ENCODE assay signal across 14 mouse cellular contexts in genomic region chr11:98582030-98582388, GRCm38 (mm10). TPM values are rescaled to one million over a fixed set of nuclear protein-coding genes. Genes with fewer than 3 reads are reported as not detected.
DNase-seq lines count a peak whose midpoint lies in the region; ATAC-seq and TF ChIP-seq lines count a peak whose summit lies in the region.
"Had no signal": no experiment of that assay in that cellular context is flagged by ENCODE, and none has a peak within 500 bp of the region (broad histone marks: within the 10 kb centered on the region; RNA-seq: fewer than 3 reads in every experiment).

No protein-coding gene starts in this region.

- peak overlapping the region; percentile 72 for H3K9ac ChIP-seq in liver, embryonic 11.5 days (ENCODE audit: low read depth, low read length)
- H3K9ac ChIP-seq in ES-Bruce4 (ENCODE audit: low read depth, poor library complexity, severe bottlenecking) = no peak overlapping the region; the same call in 1 of the 2 replicates
- peak overlapping the region; percentile 77 for H3K9ac ChIP-seq in liver, embryonic 15.5 days
- no peak overlapping the region for H3K9ac ChIP-seq in neural tube, embryonic 15.5 days (replicated peaks)
- H3K9ac ChIP-seq: hindbrain, embryonic 12.5 days; limb, embryonic 13.5 days had no signal

- peak; percentile 9; the same call in 1 of the 2 replicates for ATAC-seq in liver, embryonic 11.5 days (replicated peaks; ENCODE audit: low FRiP score)
- no peak for ATAC-seq in liver, embryonic 15.5 days (ENCODE audit: insufficient read depth)
- no peak for ATAC-seq in neural tube, embryonic 15.5 days (ENCODE audit: low FRiP score)

- TF ChIP-seq EP300 in ES-Bruce4 (IDR thresholded peaks at IDR 0.05; ENCODE audit: insufficient read depth, low read depth, low read length) = no peak

- no peak for TF ChIP-seq CTCF in ES-Bruce4 (IDR thresholded peaks at IDR 0.05; ENCODE audit: low read depth, low read length)

- H3K4me1 ChIP-seq in liver, embryonic 11.5 days (replicated peaks; ENCODE audit: control insufficient read depth, insufficient read depth, low read length) = peaks cover 61% of the 10 kb centered on the region
- peaks cover 8% of the 10 kb centered on the region for H3K4me1 ChIP-seq in ES-Bruce4 (ENCODE audit: control insufficient read depth, insufficient read depth, low read length)
- peaks cover 31% of the 10 kb centered on the region for H3K4me1 ChIP-seq in brown adipose tissue, adult 24 weeks (ENCODE audit: control insufficient read depth, insufficient read depth, insufficient read length, low read length)
- H3K4me1 ChIP-seq in liver, embryonic 15.5 days (replicated peaks) = peaks cover 89% of the 10 kb centered on the region
- peaks cover 26% of the 10 kb centered on the region for H3K4me1 ChIP-seq in neural tube, embryonic 15.5 days

- peaks cover 10% of the 10 kb centered on the region; the same call in 1 of the 2 replicates for H3K36me3 ChIP-seq in liver, embryonic 11.5 days (ENCODE audit: control insufficient read depth, insufficient read depth, low read length)
- peaks cover 9% of the 10 kb centered on the region for H3K36me3 ChIP-seq in ES-Bruce4 (ENCODE audit: control insufficient read depth, insufficient read depth, low read length, poor library complexity, severe bottlenecking)
- peaks cover 18% of the 10 kb centered on the region for H3K36me3 ChIP-seq in liver, embryonic 15.5 days (replicated peaks)
- H3K36me3 ChIP-seq in neural tube, embryonic 15.5 days = peaks cover 28% of the 10 kb centered on the region

- H3K4me2 ChIP-seq in liver, embryonic 11.5 days = peak overlapping the region; percentile 89
- peak overlapping the region; percentile 84 for H3K4me2 ChIP-seq in liver, embryonic 15.5 days
- no peak overlapping the region for H3K4me2 ChIP-seq in neural tube, embryonic 15.5 days
- H3K4me2 ChIP-seq: hindbrain, embryonic 12.5 days; limb, embryonic 13.5 days had no signal

- peak overlapping the region; percentile 41 for H3K4me3 ChIP-seq in liver, embryonic 11.5 days (ENCODE audit: low read depth, low read length)
- no peak overlapping the region for H3K4me3 ChIP-seq in ES-Bruce4 (ENCODE audit: low read depth, low read length)
- no peak overlapping the region for H3K4me3 ChIP-seq in brown adipose tissue, adult 24 weeks (ENCODE audit: insufficient read depth, low read depth, low read length)
- H3K4me3 ChIP-seq in liver, embryonic 15.5 days (replicated peaks) = peak overlapping the region; percentile 71
- H3K4me3 ChIP-seq in neural tube, embryonic 15.5 days (replicated peaks) = no peak overlapping the region
- H3K4me3 ChIP-seq: hindbrain, embryonic 12.5 days; limb, embryonic 13.5 days had no signal

- peak overlapping the region; percentile 99 for H3K27ac ChIP-seq in liver, embryonic 11.5 days (ENCODE audit: low read depth, low read length)
- H3K27ac ChIP-seq in ES-Bruce4 (ENCODE audit: insufficient read depth, low read length) = peak overlapping the region; percentile 59
- peak overlapping the region; percentile 3; the same call in 1 of the 2 replicates for H3K27ac ChIP-seq in brown adipose tissue, adult 24 weeks (replicated peaks; ENCODE audit: low read depth, low read length)
- H3K27ac ChIP-seq in liver, embryonic 15.5 days (replicated peaks) = peak overlapping the region; percentile 100
- no peak overlapping the region for H3K27ac ChIP-seq in neural tube, embryonic 15.5 days (replicated peaks)
- H3K27ac ChIP-seq: hindbrain, embryonic 12.5 days; limb, embryonic 13.5 days had no signal

- H3K9me3 ChIP-seq in liver, embryonic 11.5 days (ENCODE audit: control insufficient read depth, low read length) = no peaks in the 10 kb centered on the region
- no peaks in the 10 kb centered on the region for H3K9me3 ChIP-seq in ES-Bruce4 (replicated peaks; ENCODE audit: control insufficient read depth, insufficient read depth, low read length, poor library complexity, severe bottlenecking)
- no peaks in the 10 kb centered on the region for H3K9me3 ChIP-seq in liver, embryonic 15.5 days (replicated peaks)
- H3K9me3 ChIP-seq in neural tube, embryonic 15.5 days (replicated peaks) = no peaks in the 10 kb centered on the region
- H3K9me3 ChIP-seq: hindbrain, embryonic 12.5 days; limb, embryonic 13.5 days had no signal

- 42% methylated on average over 8 of the region's 8 CpGs for WGBS in liver, embryonic 11.5 days
- WGBS in liver, embryonic 15.5 days (ENCODE audit: insufficient replicate concordance) = 29% methylated on average over 8 of the region's 8 CpGs
- 88% methylated on average over 8 of the region's 8 CpGs for WGBS in neural tube, embryonic 15.5 days

- DNase-seq in liver, embryonic 11.5 days (ENCODE audit: low spot score) = no peak
- no peak for DNase-seq in liver
- DNase-seq in left cerebral cortex, adult 11 months (ENCODE audit: low spot score) = no peak
- DNase-seq: cerebellum, adult 9-10 months; kidney, adult 18-20 months; kidney, postnatal 36 days; thymus, postnatal 14 days had no signal

- no peak for TF ChIP-seq POLR2A in ES-Bruce4 (IDR thresholded peaks at IDR 0.05; ENCODE audit: insufficient read depth, low read length)

- no peaks in the 10 kb centered on the region for H3K27me3 ChIP-seq in liver, embryonic 11.5 days (replicated peaks; ENCODE audit: control insufficient read depth, insufficient read depth, low read length)
- H3K27me3 ChIP-seq in ES-Bruce4 (ENCODE audit: control insufficient read depth, insufficient read depth, low read length, poor library complexity, severe bottlenecking) = no peaks in the 10 kb centered on the region
- no peaks in the 10 kb centered on the region for H3K27me3 ChIP-seq in liver, embryonic 15.5 days
- H3K27me3 ChIP-seq in neural tube, embryonic 15.5 days (replicated peaks) = no peaks in the 10 kb centered on the region
- H3K27me3 ChIP-seq: hindbrain, embryonic 12.5 days; limb, embryonic 13.5 days had no signal

RNA-seq across cellular contexts. Expression of gene Ormdl3, which starts 5.2 kb away (rescaled TPM):
- 10.9 and 11.7 TPM in 2 replicates for polyA plus RNA-seq in liver, embryonic 11.5 days (2014; fragmentation: Nextera tagmentation; extraction: Ambion mirVana)
- polyA plus RNA-seq in ES-Bruce4 (2011; ENCODE audit: insufficient read depth, insufficient read length, low read depth, missing spikeins) = 19.3 and 20.0 TPM in 2 replicates
- polyA plus RNA-seq in brown adipose tissue, adult 24 weeks (2012; ENCODE audit: insufficient read depth, insufficient read length, missing spikeins) = 276 and 329 TPM in 2 replicates
- polyA plus RNA-seq in liver, embryonic 15.5 days (2015; fragmentation: Nextera tagmentation; extraction: Ambion mirVana) = 40.6 and 45.4 TPM in 2 replicates
- polyA plus RNA-seq in neural tube, embryonic 15.5 days (2015; fragmentation: Nextera tagmentation; extraction: Ambion mirVana) = 92.9 and 99.8 TPM in 2 replicates

RNA-seq across cellular contexts. Expression of gene Lrrc3c, which starts 16.1 kb away (rescaled TPM):
- not detected in 2 replicates for polyA plus RNA-seq in liver, embryonic 11.5 days (2014; fragmentation: Nextera tagmentation; extraction: Ambion mirVana)
- not detected in 2 replicates for polyA plus RNA-seq in ES-Bruce4 (2011; ENCODE audit: insufficient read depth, insufficient read length, low read depth, missing spikeins)
- polyA plus RNA-seq in brown adipose tissue, adult 24 weeks (2012; ENCODE audit: insufficient read depth, insufficient read length, missing spikeins) = not detected in 2 replicates
- polyA plus RNA-seq in liver, embryonic 15.5 days (2015; fragmentation: Nextera tagmentation; extraction: Ambion mirVana) = not detected in 2 replicates
- not detected in 2 replicates for polyA plus RNA-seq in neural tube, embryonic 15.5 days (2015; fragmentation: Nextera tagmentation; extraction: Ambion mirVana)
- polyA plus RNA-seq: brain, embryonic 14.5 days; hindbrain, embryonic 12.5 days; limb, embryonic 13.5 days had no signal

RNA-seq across cellular contexts. Expression of gene Zpbp2, which starts 31.1 kb away (rescaled TPM):
- polyA plus RNA-seq in liver, embryonic 11.5 days (2014; fragmentation: Nextera tagmentation; extraction: Ambion mirVana) = 0.40 and 0.42 TPM in 2 replicates
- not detected in 2 replicates for polyA plus RNA-seq in ES-Bruce4 (2011; ENCODE audit: insufficient read depth, insufficient read length, low read depth, missing spikeins)
- 2.2 and 2.3 TPM in 2 replicates for polyA plus RNA-seq in brown adipose tissue, adult 24 weeks (2012; ENCODE audit: insufficient read depth, insufficient read length, missing spikeins)
- 0.62 and 0.79 TPM in 2 replicates for polyA plus RNA-seq in liver, embryonic 15.5 days (2015; fragmentation: Nextera tagmentation; extraction: Ambion mirVana)
- 0.45 TPM in 1 of 2 replicates, not detected in the other for polyA plus RNA-seq in neural tube, embryonic 15.5 days (2015; fragmentation: Nextera tagmentation; extraction: Ambion mirVana)

RNA-seq across cellular contexts. Expression of gene Ikzf3, which starts 36.2 kb away (rescaled TPM):
- 0.04 and 0.32 TPM in 2 replicates for polyA plus RNA-seq in liver, embryonic 11.5 days (2014; fragmentation: Nextera tagmentation; extraction: Ambion mirVana)
- polyA plus RNA-seq in ES-Bruce4 (2011; ENCODE audit: insufficient read depth, insufficient read length, low read depth, missing spikeins) = not detected in 2 replicates
- not detected in 2 replicates for polyA plus RNA-seq in brown adipose tissue, adult 24 weeks (2012; ENCODE audit: insufficient read depth, insufficient read length, missing spikeins)
- polyA plus RNA-seq in liver, embryonic 15.5 days (2015; fragmentation: Nextera tagmentation; extraction: Ambion mirVana) = 0.10 and 0.13 TPM in 2 replicates
- 0.18 and 1.3 TPM in 2 replicates for polyA plus RNA-seq in neural tube, embryonic 15.5 days (2015; fragmentation: Nextera tagmentation; extraction: Ambion mirVana)
- polyA plus RNA-seq: hindbrain, embryonic 12.5 days had no signal

RNA-seq across cellular contexts. Expression of gene Gm12355, which starts 43.5 kb away (rescaled TPM):
- polyA plus RNA-seq in liver, embryonic 11.5 days (2014; fragmentation: Nextera tagmentation; extraction: Ambion mirVana) = 0.44 and 0.95 TPM in 2 replicates
- polyA plus RNA-seq in ES-Bruce4 (2011; ENCODE audit: insufficient read depth, insufficient read length, low read depth, missing spikeins) = 50.0 and 53.5 TPM in 2 replicates
- polyA plus RNA-seq in brown adipose tissue, adult 24 weeks (2012; ENCODE audit: insufficient read depth, insufficient read length, missing spikeins) = 5.2 and 8.8 TPM in 2 replicates
- polyA plus RNA-seq in liver, embryonic 15.5 days (2015; fragmentation: Nextera tagmentation; extraction: Ambion mirVana) = 0.38 and 0.44 TPM in 2 replicates
- 0.42 and 0.79 TPM in 2 replicates for polyA plus RNA-seq in neural tube, embryonic 15.5 days (2015; fragmentation: Nextera tagmentation; extraction: Ambion mirVana)

Comparison
In these comparisons a context has a peak if more than half of its experiments do, and no peak if none do; other contexts are left out.
1. H3K4me3 ChIP-seq: peak in liver, embryonic 11.5 days (single experiment) and liver, embryonic 15.5 days (single experiment); none in ES-Bruce4 (single experiment), brown adipose tissue, adult 24 weeks (single experiment) and neural tube, embryonic 15.5 days (single experiment).
2. H3K9ac ChIP-seq: peak in liver, embryonic 11.5 days (single experiment) and liver, embryonic 15.5 days (single experiment); none in ES-Bruce4 (single experiment) and neural tube, embryonic 15.5 days (single experiment).